Mouse (Mus musculus): ENCODE results near the gene Lmo7. TPM values are rescaled to one million over a fixed set of nuclear protein-coding genes. Genes with fewer than 3 reads are reported as not detected.

Gene Lmo7
- total RNA-seq, 1 experiment: 19.4 TPM

- no peak overlapping the region for H3K27ac ChIP-seq (ENCODE audit: insufficient read depth, low read depth, low read length, poor library complexity, severe bottlenecking)
- H3K4me3 ChIP-seq (ENCODE audit: insufficient read depth in 1 of 2, low read depth in 1 of 2, low read length in 2 of 2, poor library complexity in 1 of 2, severe bottlenecking in 1 of 2): no peak overlapping the region
- in situ Hi-C loops (cut with MboI; ENCODE audit: low sequenced_read_pairs in 2 of 2, unreplicated experiment in 2 of 2): no loop called here
- H3K9ac ChIP-seq (ENCODE audit: insufficient read depth, low read depth, low read length, poor library complexity, severe bottlenecking): no peak overlapping the region
- no peaks in the 10 kb centered on the region for H3K36me3 ChIP-seq (ENCODE audit: control insufficient read depth, insufficient read depth, low read length, poor library complexity, severe bottlenecking)
- H3K9me3 ChIP-seq (ENCODE audit: control insufficient read depth, insufficient read depth, low read depth, low read length): no peaks in the 10 kb centered on the region
- H3K4me1 ChIP-seq (ENCODE audit: control insufficient read depth in 2 of 2, insufficient read depth in 2 of 2, low read length in 2 of 2, poor library complexity in 1 of 2): 0 out of 4 replicates have a peak, but pooled peaks cover 0 to 2% of the 10 kb centered on the region in 2 experiments
- no peak for DNase-seq (ENCODE audit: low read depth, low spot score)
- TF ChIP-seq MAFK (IDR thresholded peaks at IDR 0.05; ENCODE audit: insufficient read depth, low read depth, low read length): no peak
- TF ChIP-seq ZNF384 (IDR thresholded peaks at IDR 0.05; ENCODE audit: low read depth, low read length): no peak
- no peak for TF ChIP-seq HCFC1 (IDR thresholded peaks at IDR 0.05; ENCODE audit: borderline replicate concordance, insufficient read depth, low read length)
- no peak for TF ChIP-seq ZC3H11A (IDR thresholded peaks at IDR 0.05; ENCODE audit: borderline replicate concordance, low read depth, low read length)
These were observed 148.7 kb downstream of the Lmo7 start for GRCm38 (mm10) chr14:101878346-101879049.

- in situ Hi-C loops (cut with MboI; ENCODE audit: low sequenced_read_pairs in 2 of 2, unreplicated experiment in 2 of 2): no loop called here
- H3K27ac ChIP-seq (ENCODE audit: insufficient read depth, low read depth, low read length, poor library complexity, severe bottlenecking): no peak overlapping the region
- no peak overlapping the region for H3K9ac ChIP-seq (ENCODE audit: insufficient read depth, low read depth, low read length, poor library complexity, severe bottlenecking)
- no peak overlapping the region for H3K4me3 ChIP-seq (ENCODE audit: insufficient read depth in 1 of 2, low read depth in 1 of 2, low read length in 2 of 2, poor library complexity in 1 of 2, severe bottlenecking in 1 of 2)
- 0 out of 4 replicates have a peak, but pooled peaks cover 0 to 2% of the 10 kb centered on the region in 2 experiments for H3K4me1 ChIP-seq (ENCODE audit: control insufficient read depth in 2 of 2, insufficient read depth in 2 of 2, low read length in 2 of 2, poor library complexity in 1 of 2)
- no peak for TF ChIP-seq HCFC1 (IDR thresholded peaks at IDR 0.05; ENCODE audit: borderline replicate concordance, insufficient read depth, low read length)
- no peak for TF ChIP-seq CHD2 (IDR thresholded peaks at IDR 0.05; ENCODE audit: low read depth, low read length)
- TF ChIP-seq ZC3H11A (IDR thresholded peaks at IDR 0.05; ENCODE audit: borderline replicate concordance, low read depth, low read length): no peak
- TF ChIP-seq ZNF384 (IDR thresholded peaks at IDR 0.05; ENCODE audit: low read depth, low read length): no peak
- TF ChIP-seq MAFK (IDR thresholded peaks at IDR 0.05; ENCODE audit: insufficient read depth, low read depth, low read length): no peak
- H3K36me3 ChIP-seq (ENCODE audit: control insufficient read depth, insufficient read depth, low read length, poor library complexity, severe bottlenecking): no peaks in the 10 kb centered on the region
- no peak for DNase-seq (ENCODE audit: low read depth, low spot score)
- no peaks in the 10 kb centered on the region for H3K9me3 ChIP-seq (ENCODE audit: control insufficient read depth, insufficient read depth, low read depth, low read length)
These were observed 149.4 kb downstream of the Lmo7 start for GRCm38 (mm10) chr14:101879050-101879694.

- H3K36me3 ChIP-seq (ENCODE audit: control insufficient read depth, insufficient read depth, low read length, poor library complexity, severe bottlenecking): no peaks in the 10 kb centered on the region
- DNase-seq (ENCODE audit: low read depth, low spot score): no peak
- no peaks in the 10 kb centered on the region for H3K9me3 ChIP-seq (ENCODE audit: control insufficient read depth, insufficient read depth, low read depth, low read length)
- H3K4me1 ChIP-seq (ENCODE audit: control insufficient read depth in 2 of 2, insufficient read depth in 2 of 2, low read length in 2 of 2, poor library complexity in 1 of 2): peaks cover 0 to 4% of the 10 kb centered on the region in 2 experiments; a peak in 1 of 4 replicates
- no peak overlapping the region for H3K4me3 ChIP-seq (ENCODE audit: insufficient read depth in 1 of 2, low read depth in 1 of 2, low read length in 2 of 2, poor library complexity in 1 of 2, severe bottlenecking in 1 of 2)
- H3K9ac ChIP-seq (ENCODE audit: insufficient read depth, low read depth, low read length, poor library complexity, severe bottlenecking): no peak overlapping the region
- in situ Hi-C loops (cut with MboI; ENCODE audit: low sequenced_read_pairs in 2 of 2, unreplicated experiment in 2 of 2): no loop called here
- H3K27ac ChIP-seq (ENCODE audit: insufficient read depth, low read depth, low read length, poor library complexity, severe bottlenecking): no peak overlapping the region
- TF ChIP-seq CHD2 (IDR thresholded peaks at IDR 0.05; ENCODE audit: low read depth, low read length) (no peak), ZC3H11A (IDR thresholded peaks at IDR 0.05; ENCODE audit: borderline replicate concordance, low read depth, low read length) (no peak), MAFK (IDR thresholded peaks at IDR 0.05; ENCODE audit: insufficient read depth, low read depth, low read length) (no peak), HCFC1 (IDR thresholded peaks at IDR 0.05; ENCODE audit: borderline replicate concordance, insufficient read depth, low read length) (no peak), ZNF384 (IDR thresholded peaks at IDR 0.05; ENCODE audit: low read depth, low read length) (no peak)
These were observed 153.2 kb downstream of the Lmo7 start for GRCm38 (mm10) chr14:101882966-101883365.

GRCm38 (mm10) chr14:101883787-101884186, 154.0 kb downstream of the Lmo7 start:
- TF ChIP-seq MAFK (IDR thresholded peaks at IDR 0.05; ENCODE audit: insufficient read depth, low read depth, low read length) (no peak), HCFC1 (IDR thresholded peaks at IDR 0.05; ENCODE audit: borderline replicate concordance, insufficient read depth, low read length) (no peak), ZC3H11A (IDR thresholded peaks at IDR 0.05; ENCODE audit: borderline replicate concordance, low read depth, low read length) (no peak), ZNF384 (IDR thresholded peaks at IDR 0.05; ENCODE audit: low read depth, low read length) (no peak), CHD2 (IDR thresholded peaks at IDR 0.05; ENCODE audit: low read depth, low read length) (no peak)
- H3K4me3 ChIP-seq (ENCODE audit: insufficient read depth in 1 of 2, low read depth in 1 of 2, low read length in 2 of 2, poor library complexity in 1 of 2, severe bottlenecking in 1 of 2): no peak overlapping the region
- H3K9ac ChIP-seq (ENCODE audit: insufficient read depth, low read depth, low read length, poor library complexity, severe bottlenecking): no peak overlapping the region
- DNase-seq (ENCODE audit: low read depth, low spot score): no peak
- no peaks in the 10 kb centered on the region for H3K36me3 ChIP-seq (ENCODE audit: control insufficient read depth, insufficient read depth, low read length, poor library complexity, severe bottlenecking)
- H3K9me3 ChIP-seq (ENCODE audit: control insufficient read depth, insufficient read depth, low read depth, low read length): no peaks in the 10 kb centered on the region
- in situ Hi-C loops (cut with MboI; ENCODE audit: low sequenced_read_pairs in 2 of 2, unreplicated experiment in 2 of 2): no loop called here
- no peak overlapping the region for H3K27ac ChIP-seq (ENCODE audit: insufficient read depth, low read depth, low read length, poor library complexity, severe bottlenecking)
- peaks cover 0 to 4% of the 10 kb centered on the region in 2 experiments; a peak in 1 of 4 replicates for H3K4me1 ChIP-seq (ENCODE audit: control insufficient read depth in 2 of 2, insufficient read depth in 2 of 2, low read length in 2 of 2, poor library complexity in 1 of 2)
